Mouse (Mus musculus): ENCODE data around the gene Zfp366.

The Zfp366 gene

GRCm38 (mm10) chr13:99254781-99255180, 70.2 kb downstream of the Zfp366 start:
- no peak for DNase-seq (ENCODE audit: low read depth)

- DNase-seq (ENCODE audit: low read depth): no peak
Measured at GRCm38 (mm10) chr13:99256916-99257315, 72.3 kb downstream of the Zfp366 start.

- no peak for DNase-seq (ENCODE audit: low read depth)
Measured at GRCm38 (mm10) chr13:99258677-99259076, 74.1 kb downstream of the Zfp366 start.

- DNase-seq (ENCODE audit: low read depth): no peak
Measured at GRCm38 (mm10) chr13:99259502-99260174, 75.0 kb downstream of the Zfp366 start.

DNA sequence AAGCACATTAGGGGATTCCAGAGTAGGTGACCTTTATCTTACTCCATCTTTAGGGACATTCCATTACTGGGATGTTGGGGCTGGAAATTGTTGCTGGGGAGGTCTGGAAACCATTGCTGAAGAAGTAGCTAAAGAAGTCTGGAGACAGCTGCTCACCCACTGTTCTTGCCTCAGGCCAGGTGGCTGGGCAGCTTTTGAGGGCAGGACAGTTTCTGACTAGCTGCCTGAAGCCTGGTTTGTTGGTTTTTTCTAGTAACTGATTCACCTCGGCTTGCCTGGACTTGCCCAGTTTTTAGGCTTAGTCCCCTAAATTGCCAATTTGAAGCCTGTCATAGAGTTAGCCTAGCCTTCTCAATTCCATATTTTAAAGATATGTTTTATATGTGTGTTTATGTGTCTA, 77.8 kb downstream of the Zfp366 start:
- no peak for DNase-seq (ENCODE audit: low read depth)

DNA sequence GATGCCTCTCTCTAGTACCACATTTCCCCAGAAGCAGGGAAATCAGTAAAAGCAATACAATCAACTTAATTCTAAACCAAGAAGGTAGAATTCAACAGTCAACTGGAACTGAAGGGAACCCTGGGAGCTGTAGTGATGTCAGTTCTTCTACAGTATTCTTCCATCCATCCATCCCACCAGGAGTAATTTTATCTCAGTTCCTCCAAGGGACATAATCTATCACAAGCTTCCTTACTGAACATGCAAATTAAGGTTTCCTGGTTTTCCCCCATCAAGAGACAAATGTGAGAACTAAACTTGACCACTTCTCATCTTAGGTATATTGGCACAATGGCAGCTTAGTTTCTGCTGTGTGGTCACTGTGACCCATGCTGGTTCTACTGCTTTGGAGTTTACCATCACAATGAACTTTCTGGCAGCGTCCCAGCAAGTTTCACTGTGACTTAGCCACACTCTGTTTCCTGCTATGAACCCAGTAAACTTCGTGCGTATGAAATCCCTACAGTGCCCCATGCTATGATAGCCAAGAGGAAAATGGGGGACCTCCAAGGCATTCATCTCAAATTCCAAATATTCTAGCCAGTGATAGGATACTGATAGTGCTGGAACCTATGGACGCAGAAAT, 78.6 kb downstream of the Zfp366 start:
- DNase-seq (ENCODE audit: low read depth): no peak

DNA sequence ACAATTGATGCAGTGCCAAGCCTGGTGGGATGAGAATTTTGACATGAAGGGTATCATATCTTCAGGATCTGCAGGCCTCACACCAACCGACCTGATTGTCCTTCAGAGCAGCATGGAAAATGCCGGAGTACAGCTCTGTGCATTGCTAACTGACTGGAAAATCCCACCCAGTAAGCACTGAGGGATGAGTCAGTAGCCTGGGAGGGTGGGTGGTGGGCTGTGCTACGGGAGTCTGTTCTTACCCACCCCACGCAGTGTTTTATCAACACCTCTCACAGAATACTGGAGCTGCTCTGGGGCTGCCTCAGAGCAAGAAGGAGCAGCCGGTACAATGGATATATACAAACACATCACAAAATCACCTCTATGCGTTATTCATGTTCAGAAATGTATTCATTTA, 79.9 kb downstream of the Zfp366 start:
- no peak for DNase-seq (ENCODE audit: low read depth)

GRCm38 (mm10) chr13:99272046-99272445, 87.4 kb downstream of the Zfp366 start:
- no peak for DNase-seq (ENCODE audit: low read depth)

- no peak for DNase-seq (ENCODE audit: low read depth)
Measured at GRCm38 (mm10) chr13:99277521-99277920, 92.9 kb downstream of the Zfp366 start.

DNA sequence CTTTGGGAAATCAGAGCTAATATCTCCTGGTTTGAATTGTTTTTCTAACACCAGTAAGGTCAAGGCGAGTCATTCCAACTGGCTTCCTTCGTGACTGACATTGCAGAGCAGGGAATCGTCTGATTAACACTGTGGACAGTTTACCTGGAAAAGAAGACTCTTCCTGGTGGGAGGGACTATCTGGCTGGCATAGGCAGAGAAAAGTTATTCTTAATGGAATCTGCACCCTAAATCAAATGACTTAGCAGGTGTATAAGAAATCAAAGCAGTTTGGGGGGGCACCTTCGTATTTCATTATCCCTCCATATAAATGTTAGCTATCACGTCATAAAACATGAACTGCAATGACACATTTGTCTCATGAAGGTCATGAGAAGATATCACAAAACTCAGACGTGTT, 93.9 kb downstream of the Zfp366 start:
- no peak for DNase-seq (ENCODE audit: low read depth)

GRCm38 (mm10) chr13:99279351-99279750, 94.7 kb downstream of the Zfp366 start:
- DNase-seq (ENCODE audit: low read depth): no peak

DNA sequence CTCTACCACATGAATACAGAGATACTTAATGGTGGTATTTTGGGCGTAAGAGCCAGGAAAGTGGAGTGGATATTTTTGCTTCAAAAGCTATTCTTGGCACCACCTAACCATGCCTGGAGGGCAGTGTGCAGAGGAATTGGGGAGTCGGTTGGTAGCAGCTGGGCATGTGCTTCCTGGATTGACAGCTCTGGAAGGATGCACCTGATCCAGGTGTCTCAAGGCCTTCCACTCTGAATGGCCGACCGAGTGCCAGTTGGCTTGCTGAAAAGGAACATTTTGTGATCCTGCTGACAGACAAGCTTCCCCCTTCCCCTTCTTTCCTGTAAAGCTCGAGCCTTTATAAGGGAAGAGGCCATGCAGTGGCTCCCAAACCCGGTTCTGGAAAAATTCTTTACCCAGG, 98.3 kb downstream of the Zfp366 start:
- DNase-seq (ENCODE audit: low read depth): no peak

DNA sequence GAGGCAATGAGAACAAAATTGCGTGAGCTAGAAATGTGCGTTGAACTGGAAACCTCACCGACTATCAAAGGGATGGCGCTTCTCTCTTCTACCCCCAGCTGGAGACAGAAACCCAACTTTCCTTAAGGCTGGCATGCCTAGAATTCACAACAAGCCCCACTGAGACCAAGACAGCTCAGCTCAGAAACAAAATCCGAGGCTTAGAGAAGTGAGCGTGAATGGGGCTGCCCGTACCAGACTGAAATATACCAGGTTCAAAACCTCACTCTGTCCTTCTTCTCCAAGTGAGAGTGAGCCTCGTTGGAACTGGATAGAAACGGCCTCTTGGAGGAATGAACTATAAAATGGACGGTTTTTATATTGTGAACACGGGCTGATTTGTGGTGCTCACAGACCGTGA, 99.3 kb downstream of the Zfp366 start:
- DNase-seq (ENCODE audit: low read depth): no peak

DNA sequence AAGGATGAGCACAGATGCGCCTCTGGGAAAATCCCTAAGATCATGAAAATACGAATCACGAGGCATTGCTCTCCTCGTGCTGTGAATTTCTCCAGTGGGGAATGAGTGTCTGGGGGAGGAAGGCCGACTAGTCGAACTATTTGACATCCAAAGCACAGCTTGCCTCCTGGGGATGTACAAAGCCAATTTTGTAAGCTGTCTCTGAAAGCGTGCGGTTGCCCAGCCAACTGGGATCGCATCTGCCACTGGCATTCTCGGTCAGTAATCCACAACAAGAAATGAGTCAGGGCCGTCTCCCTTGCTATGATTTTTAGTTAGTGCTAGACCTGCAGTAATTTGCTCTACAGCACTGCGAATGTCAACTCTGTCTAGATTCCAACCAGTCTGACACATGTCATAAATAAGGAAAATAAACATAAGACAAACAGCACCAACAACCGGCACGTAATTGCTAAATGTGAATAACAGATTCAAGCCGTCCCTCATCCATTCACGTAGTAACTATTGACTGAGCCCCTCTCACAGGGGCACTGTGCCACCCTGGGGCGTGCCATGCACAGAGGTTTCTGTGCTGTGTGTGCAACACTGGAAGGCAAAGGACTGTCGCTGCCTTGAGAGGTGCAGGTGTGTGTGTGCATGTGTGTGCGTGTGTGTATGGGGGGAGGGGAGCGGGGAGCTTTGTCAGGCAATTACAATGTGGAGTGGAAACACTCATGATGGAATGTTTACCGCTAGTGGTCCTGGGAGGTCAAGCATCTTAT, 100.0 kb downstream of the Zfp366 start:
- no peak for DNase-seq (ENCODE audit: low read depth)

- no peak for DNase-seq (ENCODE audit: low read depth)
Measured at GRCm38 (mm10) chr13:99285241-99285640, 100.6 kb downstream of the Zfp366 start.

GRCm38 (mm10) chr13:99287207-99287606, 102.6 kb downstream of the Zfp366 start:
- no peak for DNase-seq (ENCODE audit: low read depth)

DNA sequence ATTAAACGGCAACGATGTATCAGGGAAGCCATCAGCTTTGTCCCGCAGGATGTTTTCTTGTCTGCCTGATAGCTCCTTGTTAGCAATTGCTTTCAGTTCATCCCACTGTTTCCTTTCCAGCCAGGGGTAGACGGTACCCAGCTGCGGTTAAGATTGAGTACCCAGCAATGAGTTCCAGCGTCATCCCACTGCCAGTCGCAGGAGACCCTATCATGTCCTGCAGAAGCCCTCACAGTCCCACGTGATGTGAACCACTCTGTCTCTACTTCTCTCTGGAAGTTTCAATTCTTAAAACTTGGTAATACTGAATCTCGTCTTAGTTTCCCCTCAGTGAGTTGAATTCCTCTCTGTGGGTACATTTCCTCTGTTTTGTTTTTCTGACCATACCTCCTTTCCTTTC, 103.2 kb downstream of the Zfp366 start:
- DNase-seq (ENCODE audit: low read depth): no peak

- DNase-seq (ENCODE audit: low read depth): no peak
Measured at GRCm38 (mm10) chr13:99290766-99291165, 106.1 kb downstream of the Zfp366 start.

GRCm38 (mm10) chr13:99294176-99294575, 109.6 kb downstream of the Zfp366 start:
- DNase-seq (ENCODE audit: low read depth): no peak

GRCm38 (mm10) chr13:99299921-99300320, 115.3 kb downstream of the Zfp366 start:
- DNase-seq (ENCODE audit: low read depth): no peak
